Mouse (Mus musculus): ENCODE results near the gene Mmp19.
"Not testable (repeated sequence)": the region's sequence is repeated elsewhere in the genome, so short reads cannot be mapped to it uniquely, and the experiment has no call there.

Mmp19 gene

DNA sequence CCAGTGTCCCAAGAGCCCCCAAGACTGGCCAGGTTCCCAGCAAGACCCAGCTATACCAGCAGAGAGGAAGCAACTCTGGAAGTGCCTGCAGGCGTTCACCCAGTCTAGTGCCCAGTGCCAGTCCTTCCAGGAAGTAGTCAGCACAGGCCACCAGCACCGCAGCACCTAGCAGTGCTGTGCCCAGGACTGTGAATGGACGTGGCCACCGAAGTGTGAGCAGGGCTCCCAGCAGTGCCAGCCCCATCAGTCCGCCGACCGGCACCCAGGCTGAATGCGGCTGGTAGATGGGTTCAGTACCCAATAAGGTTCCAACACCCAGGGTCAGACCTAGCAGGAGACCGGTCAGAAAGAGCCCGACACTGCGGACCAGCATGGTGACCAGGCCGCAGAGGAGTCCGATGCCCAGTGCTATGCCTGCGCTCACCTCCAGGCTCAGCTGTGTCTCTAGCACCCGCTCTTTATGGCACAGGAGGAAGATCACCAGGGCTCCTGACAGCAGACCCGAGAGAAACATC lies 11.3 kb downstream of the Mmp19 start:
- no peak for DNase-seq

GRCm38 (mm10) chr10:128802956-128803355 lies 12.2 kb downstream of the Mmp19 start:
- no peak for DNase-seq

DNA sequence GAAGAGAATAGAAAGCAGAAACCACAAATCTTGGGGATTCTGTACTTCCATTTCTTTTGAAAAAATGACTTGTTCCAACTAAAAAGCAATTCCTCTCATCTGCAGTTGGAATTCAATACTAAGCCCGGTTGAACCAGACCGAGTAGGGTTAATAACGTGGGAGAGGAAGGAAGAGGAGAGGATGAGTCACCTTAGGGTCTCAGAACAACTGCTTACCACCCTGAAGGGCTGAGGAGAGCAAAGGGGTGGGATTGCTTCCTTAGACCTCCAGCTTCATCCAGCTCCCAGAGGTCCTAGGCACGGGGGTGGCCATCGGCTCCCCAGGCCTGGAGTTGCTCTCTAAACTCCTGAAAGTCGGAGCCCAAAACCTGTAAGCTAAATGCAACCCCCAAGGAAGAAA lies 12.7 kb downstream of the Mmp19 start:
- DNase-seq: no peak

DNA sequence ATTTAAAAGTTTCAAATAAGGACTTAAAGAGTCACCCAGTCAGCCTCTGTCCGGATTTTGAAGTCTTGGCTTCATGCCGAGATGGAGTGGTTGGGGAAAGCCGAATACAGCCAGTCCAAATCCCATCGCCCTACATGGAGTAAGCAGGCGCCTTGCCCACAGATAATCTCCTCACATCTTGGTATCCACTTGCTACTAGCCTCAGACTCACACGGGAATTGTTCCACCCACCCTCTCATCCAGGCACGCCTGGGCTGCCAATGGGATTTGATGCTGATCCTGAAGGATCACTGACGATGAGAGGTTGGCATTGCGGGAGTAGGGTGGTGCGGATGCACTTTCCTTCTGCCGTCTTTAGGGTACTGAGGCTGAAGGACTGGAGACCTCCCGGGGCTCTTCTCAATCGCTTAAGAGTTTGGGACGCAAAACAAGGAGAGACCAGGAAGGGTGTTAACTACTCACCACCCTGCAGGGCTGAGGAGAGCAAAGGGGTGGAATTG lies 13.1 kb downstream of the Mmp19 start, which contains the start of gene Dnajc14:
TSS of gene Dnajc14 (plus strand) at position 292 of the 500 bp plus-strand sequence.
- peak; percentile 45 to 64 for DNase-seq

DNA sequence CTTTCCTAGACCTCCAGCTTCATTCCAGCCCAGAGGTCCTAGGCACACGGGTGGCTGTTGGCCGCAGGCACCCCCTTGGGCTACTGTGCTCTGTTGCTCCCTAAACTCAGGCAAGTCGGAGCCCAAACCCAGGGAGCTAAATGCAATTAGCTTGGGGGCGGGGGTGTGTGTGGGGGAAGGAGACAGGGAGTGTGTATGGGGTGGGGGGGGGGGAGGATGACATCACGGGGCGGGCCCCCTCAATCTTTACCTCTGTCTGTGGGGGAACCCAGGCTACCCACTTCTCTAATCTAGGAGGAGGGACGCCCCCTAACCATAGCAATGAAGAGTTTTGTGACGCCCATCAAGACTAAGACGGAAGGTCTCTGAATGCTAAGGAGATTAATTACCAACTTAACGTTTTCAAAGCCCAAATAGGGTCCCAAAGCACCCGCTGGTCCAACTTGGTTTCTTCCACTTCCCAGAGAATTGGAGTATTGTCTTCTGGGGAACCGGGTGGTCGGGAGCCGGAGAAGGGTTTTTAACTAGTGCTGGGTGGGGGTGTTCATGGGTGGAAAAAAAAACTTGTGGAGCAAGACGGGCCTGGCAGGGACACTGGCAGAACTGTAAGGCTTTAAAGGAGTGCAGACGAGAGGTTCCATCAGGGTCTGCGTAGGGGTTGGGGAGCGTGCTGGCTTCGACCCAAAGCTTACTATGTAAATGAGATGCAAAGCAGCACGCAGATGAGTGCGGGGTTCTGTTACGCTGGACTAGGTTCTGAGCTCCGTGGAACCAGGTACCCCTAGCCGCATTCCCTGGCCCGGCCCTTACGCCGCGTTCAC lies 13.8 kb downstream of the Mmp19 start, which contains the start of gene Tmem198b:
TSS of gene Tmem198b (minus strand) at position 100 of the 821 bp plus-strand sequence.
- peak; percentile 58 to 74 for DNase-seq

- DNase-seq: peak; percentile 97 to 99
Measured at GRCm38 (mm10) chr10:128805092-128806000, 14.6 kb downstream of the Mmp19 start.

GRCm38 (mm10) chr10:128806086-128806485 lies 15.4 kb downstream of the Mmp19 start:
- DNase-seq: no peak

GRCm38 (mm10) chr10:128807018-128807417 lies 16.3 kb downstream of the Mmp19 start:
- DNase-seq: no peak

GRCm38 (mm10) chr10:128817033-128817432 lies 26.3 kb downstream of the Mmp19 start, which contains the start of gene Sarnp:
Sarnp (plus strand) TSS chr10:128817333.
- no peak for DNase-seq

- DNase-seq: no peak
Measured at GRCm38 (mm10) chr10:128820217-128820616, 29.5 kb downstream of the Mmp19 start.

DNA sequence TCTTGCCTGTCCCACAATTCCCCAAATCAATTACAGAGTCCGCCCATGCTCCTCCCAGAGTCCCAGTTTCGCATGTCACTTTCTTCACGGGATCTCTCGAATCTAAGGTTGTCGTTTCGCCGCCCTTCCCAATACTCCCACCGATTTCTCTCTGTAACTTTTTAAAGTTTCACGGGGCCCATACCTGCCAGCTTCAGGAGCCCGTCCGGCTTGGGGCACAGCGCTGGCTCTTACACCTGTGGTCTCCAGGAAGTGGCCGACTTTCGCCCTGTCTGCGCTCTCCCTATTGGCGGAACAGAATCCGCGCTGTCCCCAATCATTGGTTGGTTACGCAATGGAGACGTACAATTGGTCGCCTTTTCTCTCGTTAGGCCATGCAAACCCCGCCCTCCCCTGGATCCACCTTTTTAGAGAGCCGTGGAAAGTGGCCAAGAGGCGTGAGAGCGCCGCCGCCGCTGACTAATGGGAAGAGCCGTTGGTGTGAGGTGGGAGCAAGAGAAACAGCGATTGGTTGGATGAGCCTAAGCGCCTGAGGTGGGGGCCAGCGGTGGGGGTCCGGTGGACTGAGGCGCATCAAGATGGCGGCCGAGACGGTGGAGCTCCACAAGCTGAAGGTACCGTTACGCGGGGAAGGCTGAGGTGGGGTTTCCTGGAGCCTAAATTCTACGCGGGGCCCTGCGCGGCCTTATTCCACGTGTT lies 30.8 kb downstream of the Mmp19 start, which contains the start of gene Ormdl2:
TSS of gene Ormdl2 (minus strand) at position 288 of the 699 bp plus-strand sequence.
- DNase-seq: peak; percentile 98 to 100

DNA sequence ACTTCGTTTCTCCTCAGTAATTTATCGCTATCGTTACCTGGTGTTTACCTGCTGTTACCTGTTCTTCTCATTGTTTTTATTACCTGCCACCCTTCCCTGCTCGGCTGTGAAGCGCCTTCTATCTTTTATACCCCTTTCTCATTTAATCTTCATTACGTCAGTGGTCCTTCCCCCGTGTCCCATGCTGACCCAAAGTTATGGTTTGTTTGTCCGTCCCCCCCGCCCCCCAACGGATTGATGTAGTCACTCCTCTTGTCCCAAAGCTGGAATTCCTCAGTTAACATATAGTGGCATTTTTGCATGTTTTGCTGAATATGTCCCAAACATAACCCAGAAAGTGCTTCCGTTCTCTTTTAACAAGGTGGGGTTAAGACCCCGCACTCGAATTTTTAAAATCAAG lies 31.4 kb downstream of the Mmp19 start:
- no peak for DNase-seq

DNA sequence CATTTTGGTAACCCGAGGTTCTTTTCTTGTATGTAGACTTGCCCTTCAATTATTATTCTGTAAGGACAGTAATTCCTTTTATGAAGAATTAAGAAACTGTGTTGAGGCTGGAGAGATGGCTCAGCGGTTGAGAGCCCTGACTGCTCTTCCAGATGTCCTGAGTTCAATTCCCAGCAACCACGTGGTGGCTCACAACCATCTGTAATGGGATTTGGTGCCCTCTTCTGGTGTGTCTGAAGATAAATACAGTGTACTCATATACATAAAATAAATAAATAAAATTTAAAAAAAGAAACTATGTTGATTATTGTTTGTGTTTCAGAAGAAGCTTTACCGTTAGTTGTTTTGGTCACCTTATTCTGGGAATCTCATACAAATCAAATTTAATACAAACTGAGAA lies 32.4 kb downstream of the Mmp19 start:
- DNase-seq: not testable (repeated sequence)

- DNase-seq: no peak
Measured at GRCm38 (mm10) chr10:128823821-128824220, 33.1 kb downstream of the Mmp19 start.

- DNase-seq: no peak
Measured at GRCm38 (mm10) chr10:128837400-128837799, 46.7 kb downstream of the Mmp19 start.

GRCm38 (mm10) chr10:128839434-128839833 lies 48.7 kb downstream of the Mmp19 start:
- no peak for DNase-seq

- no peak for DNase-seq
Measured at GRCm38 (mm10) chr10:128840612-128841011, 49.9 kb downstream of the Mmp19 start.

- DNase-seq: no peak
Measured at GRCm38 (mm10) chr10:128843260-128843659, 52.5 kb downstream of the Mmp19 start.

GRCm38 (mm10) chr10:128845516-128845915 lies 54.8 kb downstream of the Mmp19 start:
- DNase-seq: peak; percentile 29 to 37

- DNase-seq: no peak
Measured at GRCm38 (mm10) chr10:128846664-128847063, 56.0 kb downstream of the Mmp19 start.

GRCm38 (mm10) chr10:128848426-128848825 lies 57.7 kb downstream of the Mmp19 start:
- DNase-seq: peak; percentile 29 to 33

- no peak for DNase-seq
Measured at GRCm38 (mm10) chr10:128850339-128850738, 59.6 kb downstream of the Mmp19 start.
